Mouse (Mus musculus) kidney, adult 8-10 months (tissue): ENCODE measurements at regions not wholly inside any gene's neighbourhood (a gene's known extent, or its start where the extent isn't known, plus 50 kb on each side); places are given as distances from the start of the nearest gene placed in this dataset.
A peak's percentile ranks its signal among the peaks of the same experiment; 100 is the strongest.

ENCODE experiments used
- DNase-seq, 2 experiments: peaks; one replicate each; pipeline ENCODE4 v3.0.0; 2022

- DNase-seq, result no peak
These were observed 376.3 kb upstream of the Lrfn5 start for GRCm38 (mm10) chr12:61146695-61147094.

DNA sequence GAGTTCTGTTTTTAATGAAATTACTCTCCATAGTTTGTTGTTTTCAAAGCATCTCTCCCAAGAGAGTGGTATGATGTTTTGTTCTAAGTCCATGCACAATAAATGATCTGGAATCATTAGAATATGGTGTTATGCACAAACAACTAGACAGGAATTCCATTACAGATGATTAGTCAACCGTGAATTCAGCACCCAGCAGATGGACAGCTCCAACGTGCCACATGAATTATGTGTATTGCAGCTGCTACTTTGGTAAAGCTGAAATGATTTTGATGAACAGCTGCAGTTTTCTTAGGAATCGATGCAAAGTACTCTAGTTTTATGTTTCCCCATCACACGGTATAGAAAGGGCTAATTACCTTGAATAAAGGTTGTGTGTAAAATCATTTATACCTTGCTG, 347.6 kb upstream of the Lrfn5 start:
- DNase-seq, result peak in 1 of 2 experiments; percentile 30
